Mouse (Mus musculus) adrenal gland, postnatal 25 days (tissue): Measurements from ENCODE around the gene Dnmt3a. TPM values are rescaled to one million over a fixed set of nuclear protein-coding genes. Genes with fewer than 3 reads are reported as not detected.

ENCODE experiments used
- DNase-seq: peaks from one replicate; pipeline ENCODE4 v3.0.0; 2021; ENCODE audit warnings: mixed read lengths
- long read RNA-seq: library from polyadenylated mRNA; stranded (forward); transcript quantifications from one replicate; pipeline ENCODE4 v2.0.0, GENCODE M21; 2021
- total RNA-seq: library from RNA; stranded (reverse); gene quantifications from 2 replicates; pipeline ENCODE4 v1.2.3, GENCODE M21; 2021

The Dnmt3a gene
- 62.9 and 86.0 TPM in 2 replicates for total RNA-seq
- long read RNA-seq, full-length matches to known transcripts, result 3 of 31 reads
- long read RNA-seq, partial matches to known transcripts, result 11 of 31 reads
- long read RNA-seq, other reads (novel, unspliced or antisense), result 17 of 31 reads

DNA sequence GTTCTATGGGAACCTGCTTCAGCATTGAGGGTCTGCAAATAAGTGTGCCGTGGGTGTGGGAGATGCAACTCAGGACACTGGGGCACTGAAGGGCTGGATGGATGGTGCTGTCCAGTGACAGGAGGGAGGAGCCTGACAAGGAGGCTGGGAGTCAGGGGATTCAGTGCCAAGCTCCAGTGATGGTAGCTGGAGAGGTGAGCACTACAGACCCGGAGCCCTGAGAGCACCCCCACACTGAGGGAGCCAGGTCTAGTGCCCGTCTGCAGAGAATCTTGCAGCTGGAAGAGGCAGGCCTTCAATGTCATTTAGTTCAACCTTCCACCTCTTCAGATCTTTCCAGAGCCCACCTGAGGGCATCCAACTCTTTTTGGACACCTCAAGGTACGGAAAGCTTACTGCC, at the start of gene Dnmt3a:
Dnmt3a (plus strand) TSS at position 156 of the 400 bp plus-strand sequence.
- DNase-seq, result no peak

DNA sequence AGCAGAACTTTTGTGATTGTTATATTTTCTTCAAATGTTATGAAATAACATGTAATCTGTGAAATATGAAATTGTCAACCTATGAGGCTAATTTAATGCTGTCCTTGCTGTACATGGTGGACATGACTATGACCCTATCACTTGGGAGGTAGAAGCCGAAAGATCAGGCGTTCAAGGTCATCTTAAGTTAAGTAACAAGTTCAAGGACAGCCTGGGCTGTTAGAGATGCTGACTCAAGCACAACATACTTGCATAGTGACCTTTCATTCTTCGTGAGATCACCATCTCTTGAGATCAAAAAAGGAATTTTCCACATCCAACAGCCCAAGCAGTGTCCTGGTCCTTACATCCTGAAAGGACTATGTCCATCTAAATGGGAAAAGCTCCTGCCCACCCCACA, 49.6 kb upstream of the Dnmt3a start:
- no peak for DNase-seq

DNA sequence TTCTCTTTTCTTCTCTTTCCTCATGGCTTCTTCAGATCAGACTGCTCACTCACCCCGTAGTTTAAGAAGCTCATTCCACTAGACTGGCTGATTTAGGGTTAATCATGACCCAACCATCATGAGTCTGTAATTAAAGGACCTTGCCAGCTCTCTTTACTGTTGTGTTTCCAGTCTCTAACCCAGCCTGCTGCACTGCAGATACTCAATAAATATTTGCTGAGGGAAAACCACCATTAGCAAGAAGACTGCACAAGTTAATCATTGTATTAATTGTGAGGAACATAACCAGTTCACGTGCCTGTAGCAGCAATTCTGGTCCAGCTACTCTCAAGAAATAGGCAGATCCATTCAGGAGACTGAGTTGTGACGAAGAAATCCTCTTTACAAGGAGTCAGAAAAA, 47.7 kb upstream of the Dnmt3a start:
- DNase-seq, result no peak

DNA sequence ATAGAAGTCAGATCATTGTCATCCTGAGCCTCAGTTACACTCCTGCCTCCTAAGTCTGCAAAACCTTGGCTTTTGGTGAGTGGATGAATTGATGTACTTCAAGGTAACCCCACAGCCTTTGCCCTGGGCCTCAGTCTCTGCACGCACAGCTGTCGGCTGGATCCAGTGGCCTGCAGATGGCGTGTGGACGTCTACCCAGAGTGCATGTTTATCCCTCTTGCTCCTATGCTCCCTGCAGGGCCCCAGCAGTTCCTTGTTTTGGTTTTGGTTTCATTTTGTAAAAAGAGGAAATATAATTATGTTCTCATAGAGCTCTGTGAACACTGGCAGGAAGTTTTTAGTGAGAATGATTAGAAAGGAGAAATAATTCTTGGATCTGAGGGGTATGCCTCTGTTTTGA, 46.4 kb upstream of the Dnmt3a start:
- DNase-seq, result peak; percentile 43

DNA sequence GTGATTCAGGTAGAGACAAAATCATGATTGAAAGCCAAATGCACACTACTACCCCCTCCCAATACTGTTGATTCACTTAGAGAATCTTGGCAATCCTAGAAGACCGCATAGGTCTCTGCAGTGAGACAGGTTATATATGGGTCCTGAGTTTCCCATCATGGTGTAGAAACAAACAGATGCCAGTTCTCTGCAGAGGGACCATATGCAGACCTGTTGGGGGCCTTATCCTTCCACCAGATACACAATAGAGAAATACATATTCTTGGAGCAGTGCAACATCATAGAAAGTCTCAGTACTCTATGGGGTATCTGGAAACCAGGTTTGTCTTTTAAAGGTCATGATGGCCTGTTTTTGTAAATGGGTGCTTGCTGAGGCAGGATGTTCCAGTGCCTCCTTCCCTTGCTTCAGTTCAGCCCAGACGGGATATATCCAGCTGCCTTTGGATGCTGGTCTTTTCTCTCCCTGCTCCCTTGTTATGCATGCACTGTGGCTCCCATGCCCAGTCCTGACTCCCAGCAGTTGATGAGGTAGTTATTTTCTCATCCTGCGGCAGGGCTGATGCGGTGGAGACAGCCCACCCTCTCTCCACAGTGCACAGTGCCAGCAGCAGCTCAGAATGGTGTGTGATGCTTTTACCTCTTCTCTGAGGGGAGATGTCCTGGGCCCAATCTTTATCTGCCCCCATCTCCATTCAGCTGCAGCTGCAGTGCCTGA, 44.8 kb upstream of the Dnmt3a start:
- DNase-seq, result no peak

DNA sequence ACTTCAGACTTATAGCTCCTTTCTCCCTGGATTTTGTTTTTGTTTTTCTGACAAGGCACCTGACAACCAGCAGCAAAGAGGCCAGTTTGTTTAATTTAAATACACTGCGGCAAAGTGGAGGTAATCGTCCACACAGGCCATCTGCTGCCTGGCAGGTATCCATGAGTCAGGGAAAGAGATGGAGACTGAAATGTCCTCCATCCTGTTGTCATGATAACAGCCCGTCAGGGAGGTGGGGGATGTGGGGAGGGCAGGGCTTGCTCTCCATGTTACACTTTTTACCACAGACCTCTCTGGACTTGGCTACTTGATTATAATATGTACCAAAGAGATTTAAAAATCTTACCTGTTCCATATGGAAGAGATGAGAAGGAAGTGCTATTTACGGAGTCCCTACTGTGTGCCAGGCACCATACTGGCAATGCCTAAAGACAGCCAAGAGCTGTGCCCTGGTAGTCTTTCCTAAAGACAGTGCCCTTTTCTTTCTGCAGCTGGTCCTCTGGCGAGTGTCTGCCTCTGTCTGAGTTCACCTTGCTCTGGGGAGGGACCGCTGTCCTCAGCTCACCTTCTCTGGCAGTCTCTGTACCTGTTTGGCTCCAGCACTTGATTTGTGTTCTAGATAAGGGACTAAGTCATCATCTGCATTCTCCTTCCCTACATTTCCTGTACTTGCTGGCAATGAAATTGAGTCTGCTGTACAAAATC, 44.1 kb upstream of the Dnmt3a start:
- no peak for DNase-seq

DNA sequence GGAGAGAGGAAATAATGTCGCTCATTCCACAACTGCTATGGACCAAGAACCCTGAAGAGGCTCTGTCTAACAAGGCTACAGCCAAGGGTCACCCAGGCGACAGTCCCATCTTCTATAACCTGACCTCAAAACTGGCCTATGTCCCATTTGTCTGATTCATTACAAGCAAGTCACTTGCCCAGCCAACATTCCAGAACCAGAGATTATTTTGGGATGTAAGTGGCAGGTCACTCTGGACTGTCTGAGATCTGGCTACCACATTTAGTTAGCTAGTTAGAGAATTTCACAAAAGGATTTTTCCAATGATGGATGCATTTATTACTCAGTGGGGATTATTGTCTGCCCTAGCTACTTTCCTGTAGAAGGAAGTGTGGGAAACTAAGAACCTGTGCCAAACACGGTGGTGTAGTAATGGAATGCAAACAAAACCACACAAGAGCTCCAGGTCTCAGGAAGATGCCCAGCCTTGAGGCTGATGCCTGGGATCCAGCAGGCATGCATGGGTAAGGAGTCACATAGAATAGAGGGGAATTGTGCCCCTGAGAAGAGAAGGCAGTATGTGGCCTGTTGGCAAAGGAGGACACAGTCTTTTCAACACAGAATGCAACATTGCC, 41.5 kb upstream of the Dnmt3a start:
- no peak for DNase-seq

DNA sequence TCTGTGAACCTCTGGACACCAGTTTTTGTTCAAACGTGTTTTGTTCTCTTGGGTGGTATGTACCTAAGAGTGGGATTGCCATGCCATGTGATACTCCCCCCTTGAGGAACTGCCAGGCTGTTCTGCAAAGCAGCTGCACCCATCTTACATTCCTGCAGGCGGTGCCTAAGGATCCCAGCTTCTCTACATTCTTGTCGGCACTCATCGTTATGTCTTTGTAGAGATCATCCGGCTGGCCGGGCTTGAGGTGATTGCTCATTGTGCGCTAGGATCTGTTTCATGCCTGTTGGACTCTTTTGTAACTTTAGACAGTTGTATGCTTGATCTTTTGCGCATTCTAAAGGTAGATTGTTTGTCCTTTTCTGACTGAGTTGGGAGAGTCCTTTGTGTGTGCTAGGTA, 38.4 kb upstream of the Dnmt3a start:
- no peak for DNase-seq

DNA sequence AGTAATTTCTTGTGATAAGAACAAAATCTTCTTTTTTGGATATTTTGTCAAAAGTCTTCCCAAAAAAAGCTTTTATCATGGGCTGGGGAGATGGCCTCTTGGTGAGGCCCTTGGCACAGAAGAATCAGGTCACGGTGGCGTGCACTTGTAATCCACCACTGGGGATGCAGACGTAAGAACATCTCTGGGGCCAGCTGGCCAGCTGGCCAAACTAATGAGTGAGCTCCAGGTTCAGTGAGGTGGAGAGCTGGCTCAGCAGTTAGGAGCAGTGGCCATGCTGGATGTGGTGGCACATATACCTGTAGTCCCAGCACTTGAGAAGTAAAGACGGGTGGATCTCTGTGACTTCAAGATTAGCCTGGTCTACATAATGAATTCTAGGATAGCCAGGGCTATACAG, 37.4 kb upstream of the Dnmt3a start:
- DNase-seq, result no peak

DNA sequence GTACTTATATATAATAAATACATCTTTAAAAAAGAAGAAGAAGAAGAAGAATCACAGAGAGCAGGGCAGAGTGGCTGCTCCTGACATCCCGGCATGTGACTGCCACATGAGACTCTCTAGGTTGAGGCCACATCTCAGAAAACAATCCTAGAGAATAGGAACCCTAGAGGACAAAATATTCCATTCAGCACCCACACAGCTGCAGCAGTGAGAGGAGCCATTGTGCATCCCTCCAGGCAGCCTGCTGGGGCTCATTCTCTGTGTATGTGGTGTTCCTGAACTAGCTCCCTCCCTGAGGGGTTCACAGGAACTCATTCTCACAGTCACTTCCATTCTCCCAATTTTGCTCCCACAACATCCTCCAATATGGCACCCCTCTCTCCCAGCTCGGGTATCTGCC, 35.3 kb upstream of the Dnmt3a start:
- DNase-seq, result no peak

DNA sequence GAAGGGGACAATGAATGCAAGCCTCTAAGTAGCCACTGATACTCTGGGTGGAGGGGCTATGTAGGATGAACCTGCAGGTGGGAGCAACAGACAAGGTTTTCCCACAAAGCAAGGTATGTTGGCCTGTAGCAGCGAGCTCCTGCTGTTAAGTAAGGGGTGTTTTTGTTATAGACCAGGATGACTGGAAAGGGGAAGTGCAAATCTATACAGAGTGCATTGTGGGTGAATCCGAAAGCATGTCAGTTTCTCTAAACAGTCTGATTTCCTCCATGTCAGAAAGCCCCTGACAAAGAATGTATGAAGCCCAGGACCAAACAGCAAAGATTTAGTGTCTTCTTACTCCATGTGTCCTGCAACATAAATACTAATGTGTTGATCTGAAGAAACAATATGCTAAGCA, 34.7 kb upstream of the Dnmt3a start:
- no peak for DNase-seq

DNA sequence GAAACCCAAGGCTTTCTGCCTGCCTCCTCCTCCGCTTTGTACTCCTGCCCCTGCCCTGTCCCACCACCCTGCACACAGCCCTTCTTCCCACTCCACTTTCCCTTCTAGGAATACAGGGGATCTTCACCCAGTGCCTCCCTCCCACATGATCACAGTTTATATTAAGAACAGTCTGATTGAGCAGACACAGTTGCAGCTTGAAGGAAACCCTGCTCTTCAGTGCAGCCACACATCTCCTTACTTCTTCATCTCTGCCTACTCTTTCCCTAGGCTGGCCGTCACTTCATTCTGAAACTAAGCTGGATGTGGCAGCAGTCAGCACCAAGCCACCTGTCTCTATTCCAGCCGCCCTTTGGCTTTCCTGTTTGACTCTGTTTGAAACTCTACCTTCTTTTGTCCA, 32.2 kb upstream of the Dnmt3a start:
- no peak for DNase-seq

DNA sequence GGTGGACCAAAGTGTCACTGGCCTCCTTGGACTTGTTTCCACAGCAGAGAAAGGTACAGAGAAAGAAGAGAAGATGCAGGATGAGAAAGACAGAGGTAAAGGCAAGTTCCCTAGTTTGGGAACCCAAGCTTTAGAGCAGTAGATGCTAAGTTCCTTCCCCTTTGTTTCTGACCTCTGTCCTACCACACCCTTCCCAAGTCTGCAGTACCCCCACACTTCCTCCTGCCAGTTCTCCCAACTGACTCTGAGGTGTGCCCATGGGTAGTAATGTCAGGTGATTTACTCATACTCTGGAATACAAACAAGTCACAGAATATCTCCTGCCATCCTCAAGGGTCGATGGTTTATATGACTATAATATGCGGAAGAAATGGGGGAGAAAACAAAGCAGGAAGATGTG, 29.8 kb upstream of the Dnmt3a start:
- DNase-seq, result no peak

DNA sequence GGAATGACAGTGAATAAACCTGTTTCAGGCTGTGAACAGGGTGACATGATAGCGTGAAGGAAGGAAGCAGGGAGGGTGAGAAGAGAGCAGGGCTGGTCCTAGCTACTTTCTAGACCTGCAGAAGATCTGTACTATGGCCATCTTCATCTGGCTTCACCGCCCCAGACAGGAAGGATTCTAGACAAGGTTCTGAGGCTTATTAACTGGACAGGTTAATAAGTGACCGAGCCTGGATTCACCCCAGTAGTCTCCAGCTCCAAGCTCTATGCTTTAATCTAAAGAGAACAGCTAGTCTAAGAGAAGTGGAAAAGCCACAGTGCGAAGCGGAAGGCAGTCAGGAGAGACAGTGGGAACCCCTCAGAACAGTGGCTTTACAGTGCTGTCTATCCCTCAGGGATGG, 28.1 kb upstream of the Dnmt3a start:
- no peak for DNase-seq

DNA sequence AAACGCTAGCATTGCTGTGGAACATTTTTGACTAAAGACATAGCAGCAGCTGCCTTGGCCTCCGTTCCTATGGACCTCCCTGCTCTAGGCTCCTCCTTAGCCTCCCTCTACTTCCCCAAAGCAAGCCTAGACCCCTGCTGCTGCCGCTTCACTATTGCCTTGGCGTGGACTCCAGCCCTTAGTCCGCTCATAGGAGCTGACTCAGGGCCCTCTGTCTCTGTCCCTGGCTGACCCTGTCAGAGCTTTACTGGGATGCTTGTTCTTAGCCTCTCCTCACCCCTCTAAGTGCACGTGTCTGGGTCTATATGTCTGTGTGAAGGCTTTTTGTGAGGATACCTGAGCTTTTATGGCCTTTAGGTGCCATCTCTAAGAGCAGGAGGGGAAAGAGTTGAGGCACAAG, 27.5 kb upstream of the Dnmt3a start:
- DNase-seq, result no peak

DNA sequence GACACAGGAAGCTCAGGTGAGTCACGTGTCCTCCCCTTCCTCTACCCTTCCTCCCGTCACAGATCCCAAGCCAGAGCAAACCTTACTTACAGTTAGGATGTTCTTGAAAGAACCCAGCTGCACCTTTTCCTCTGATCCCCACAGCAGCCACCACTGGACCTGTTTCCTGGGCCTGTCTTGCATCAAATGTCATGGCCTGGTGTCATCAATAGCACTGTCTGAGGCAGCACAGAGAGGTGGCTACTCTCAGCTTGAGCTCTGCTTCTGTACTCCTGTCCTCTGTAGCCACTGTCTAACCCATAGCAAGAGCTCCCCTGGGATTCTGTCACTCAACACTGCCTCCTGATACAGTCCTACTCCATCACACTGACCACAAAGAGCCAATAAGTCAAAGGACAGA, 26.2 kb upstream of the Dnmt3a start:
- DNase-seq, result no peak

DNA sequence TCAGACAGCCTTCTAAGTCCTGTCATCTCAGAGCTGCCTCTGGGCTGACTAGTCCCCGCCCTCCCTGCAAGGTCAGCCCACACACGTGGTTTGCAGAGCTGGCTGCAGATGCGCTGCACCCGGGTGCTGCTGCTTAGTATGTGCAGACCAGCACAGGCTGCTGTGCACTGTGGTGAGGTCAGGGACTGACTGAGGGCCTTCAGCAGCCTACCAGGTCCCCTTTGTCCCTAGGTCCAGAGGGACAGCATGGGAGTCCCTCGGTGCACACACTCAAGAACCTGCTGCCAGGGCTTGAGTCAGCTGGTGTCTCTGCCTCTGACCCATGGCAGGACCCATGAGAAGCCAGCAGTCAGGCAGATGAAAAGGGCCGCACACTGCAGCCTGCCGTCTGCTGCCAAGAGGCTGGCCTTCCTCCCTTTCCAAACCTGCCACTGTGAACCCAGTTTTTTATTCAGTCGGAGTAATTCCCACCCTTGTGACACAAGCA, 25.4 kb upstream of the Dnmt3a start:
- peak; percentile 79 for DNase-seq

DNA sequence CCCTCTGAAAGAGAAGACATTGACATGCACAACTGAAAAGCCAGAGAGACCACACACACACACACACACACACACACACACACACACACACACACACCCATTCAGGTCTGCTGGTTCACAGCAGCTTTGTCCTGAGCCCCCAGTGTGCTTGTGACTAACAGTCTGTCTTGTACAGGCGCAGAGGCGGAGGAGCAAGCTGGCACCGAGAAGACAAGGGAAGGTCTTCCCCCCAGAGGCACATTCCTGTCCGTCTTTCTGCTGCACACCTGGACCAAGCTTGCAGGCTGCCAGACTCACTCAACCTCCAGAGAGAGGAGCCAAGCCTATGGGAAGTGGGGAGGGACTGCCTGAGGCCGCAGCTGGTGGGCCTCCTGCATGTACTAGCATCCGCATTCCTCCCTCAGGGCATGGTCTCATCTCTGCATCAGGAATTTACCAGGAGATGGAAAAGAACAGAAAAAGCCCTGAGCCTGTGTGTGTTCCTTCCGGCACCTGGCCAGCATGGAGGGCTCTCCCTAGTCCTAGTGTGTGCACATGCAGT, 24.8 kb upstream of the Dnmt3a start:
- no peak for DNase-seq

DNA sequence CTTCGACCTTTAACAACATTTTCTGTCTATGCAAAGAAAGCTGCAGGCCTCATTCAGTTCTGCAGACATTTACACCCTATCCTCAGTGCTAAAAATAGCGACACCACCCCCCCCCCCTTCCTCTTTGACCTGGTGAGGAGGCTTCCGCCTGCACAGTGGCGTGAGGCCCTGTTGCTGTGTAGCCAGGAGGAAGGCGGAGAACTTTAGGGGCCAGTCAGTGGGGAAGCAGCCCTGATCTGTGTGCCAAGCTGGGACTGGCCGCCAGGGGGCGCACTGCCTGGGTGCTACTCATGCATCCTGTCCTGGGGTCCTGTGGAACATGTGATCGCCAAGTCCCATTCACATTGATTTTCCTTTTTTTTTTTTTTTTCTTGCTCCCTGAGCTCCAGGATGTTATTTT, 24.3 kb upstream of the Dnmt3a start:
- DNase-seq, result peak; percentile 91

DNA sequence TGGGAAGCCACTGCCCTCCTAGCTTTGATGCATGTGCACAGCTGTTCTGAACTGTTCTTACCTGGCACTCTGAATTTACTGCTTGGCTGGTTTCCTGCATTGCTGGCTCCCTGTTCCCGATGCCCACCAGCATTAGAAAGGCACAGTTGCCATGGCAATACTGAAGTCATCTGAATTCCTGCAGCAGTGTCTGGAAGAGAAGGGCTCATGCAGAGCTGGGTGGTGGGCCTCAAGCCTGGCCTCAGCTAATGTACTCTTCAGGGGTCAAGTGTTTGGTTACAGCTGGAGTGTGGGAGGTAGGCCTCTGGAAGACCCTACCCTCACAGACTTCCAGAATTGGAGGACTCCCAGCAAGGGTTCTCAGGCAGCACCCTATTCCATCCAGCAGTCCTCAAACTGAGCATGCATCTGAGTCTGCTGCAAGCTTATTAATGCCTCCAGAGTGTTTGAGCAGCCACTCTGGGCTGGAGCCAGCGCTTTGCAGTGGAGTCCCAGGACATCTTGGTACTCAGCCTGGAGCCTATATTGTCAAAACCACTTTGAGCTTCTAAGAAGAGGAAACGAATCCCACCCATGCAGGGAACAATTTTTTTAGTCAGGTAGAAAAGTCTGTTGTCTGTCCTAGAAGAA, 22.5 kb upstream of the Dnmt3a start:
- no peak for DNase-seq

DNA sequence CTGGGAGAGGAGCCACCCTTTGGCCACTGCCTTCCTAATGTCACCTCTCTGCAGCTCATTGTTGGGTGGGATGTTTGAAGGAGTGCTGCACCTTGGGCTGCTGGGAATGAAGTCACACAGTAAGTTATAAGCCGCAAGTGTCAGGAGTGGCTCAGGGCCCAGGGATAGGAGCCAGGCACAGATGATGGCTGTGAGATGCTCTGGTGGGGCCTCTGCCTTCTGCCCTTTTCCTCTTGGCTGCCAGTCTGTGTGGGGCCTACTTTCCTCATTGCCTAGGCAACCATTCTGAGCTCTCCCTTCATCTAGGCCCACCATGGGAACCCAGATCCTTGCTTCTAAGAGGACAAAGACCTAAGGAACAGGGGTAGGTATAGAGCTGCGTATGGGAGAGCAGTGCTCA, 21.5 kb upstream of the Dnmt3a start:
- no peak for DNase-seq

DNA sequence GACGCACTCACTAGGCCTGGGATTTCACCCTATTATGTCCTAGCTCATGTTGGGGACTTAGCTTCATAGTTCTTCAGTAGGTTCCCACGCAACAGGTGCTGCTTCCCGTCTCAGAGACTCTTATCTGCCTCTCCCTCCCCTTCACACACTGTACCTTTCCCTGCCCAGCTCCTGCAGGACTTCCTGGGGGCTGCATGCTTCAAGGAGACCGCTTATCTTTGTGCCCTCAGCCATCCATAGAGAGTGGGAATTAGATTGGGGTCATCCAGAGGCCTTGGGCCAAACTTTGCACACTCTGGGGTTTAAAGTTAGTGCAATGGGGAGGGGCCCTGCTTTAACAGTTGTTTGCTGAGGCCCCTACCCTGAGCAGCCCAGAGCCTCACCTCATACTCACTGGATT, 21.1 kb upstream of the Dnmt3a start:
- DNase-seq, result no peak

DNA sequence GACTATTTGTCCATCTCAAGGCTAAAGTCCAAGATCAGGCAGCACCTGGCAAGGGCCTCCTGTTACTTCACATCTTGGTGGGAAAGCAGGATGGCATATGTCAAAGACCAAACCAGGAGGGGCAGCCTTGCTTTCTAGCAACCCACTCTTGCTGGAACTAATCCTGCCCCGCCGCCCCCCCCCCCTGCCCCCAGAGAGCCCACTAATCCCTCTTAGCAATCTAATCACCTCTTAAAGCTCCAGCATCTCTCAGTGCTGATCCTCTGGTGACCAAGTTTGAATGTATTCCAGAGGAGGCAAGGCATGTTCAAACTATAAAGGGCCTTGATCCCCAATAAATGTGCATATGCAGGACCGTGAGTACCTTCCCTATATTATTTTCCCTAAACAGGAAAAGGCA, 18.8 kb upstream of the Dnmt3a start:
- no peak for DNase-seq
